Mouse (Mus musculus) kidney, postnatal 36 days (tissue): ENCODE data around the gene Cltc.
A peak's percentile ranks its signal among the peaks of the same experiment; 100 is the strongest.
"Not testable (repeated sequence)": the region's sequence is repeated elsewhere in the genome, so short reads cannot be mapped to it uniquely, and the experiment has no call there.

Experiments used
- DNase-seq, 2 experiments: peaks; one replicate each; pipeline ENCODE4 v3.0.0; 2021 to 2022; ENCODE audit warnings: mixed read lengths in 2 of 2

Cltc gene

GRCm38 (mm10) chr11:86757480-86758371 is at the start of gene Cltc:
Cltc (minus strand) TSS chr11:86757565.
- DNase-seq, result peak; percentile 95 to 97

- peak; percentile 67 to 68 for DNase-seq
These were observed 49.7 kb upstream of the Cltc start for GRCm38 (mm10) chr11:86807001-86807477.

GRCm38 (mm10) chr11:86794161-86794560 is 36.8 kb upstream of the Cltc start:
- no peak for DNase-seq

- peak in 1 of 2 experiments; percentile 23 for DNase-seq
These were observed 30.1 kb upstream of the Cltc start for GRCm38 (mm10) chr11:86787436-86787835.

- no peak for DNase-seq
These were observed 28.4 kb upstream of the Cltc start for GRCm38 (mm10) chr11:86785767-86786166.

GRCm38 (mm10) chr11:86769884-86770283 is 12.5 kb upstream of the Cltc start:
- peak; percentile 28 to 48 for DNase-seq

GRCm38 (mm10) chr11:86764501-86764900 is 7.1 kb upstream of the Cltc start:
- no peak for DNase-seq

GRCm38 (mm10) chr11:86763127-86763526 is 5.8 kb upstream of the Cltc start:
- not testable (repeated sequence) for DNase-seq

GRCm38 (mm10) chr11:86760357-86760756 is 3.0 kb upstream of the Cltc start:
- no peak for DNase-seq

- no peak for DNase-seq
These were observed 2.5 kb upstream of the Cltc start for GRCm38 (mm10) chr11:86759886-86760285.

- DNase-seq, result no peak
These were observed 1.9 kb upstream of the Cltc start for GRCm38 (mm10) chr11:86759226-86759625.

GRCm38 (mm10) chr11:86758559-86758958 is 1.2 kb upstream of the Cltc start:
- DNase-seq, result no peak

- no peak for DNase-seq
These were observed 254 bp downstream of the Cltc start for GRCm38 (mm10) chr11:86757142-86757479.

GRCm38 (mm10) chr11:86756156-86757141 is 916 bp downstream of the Cltc start:
- DNase-seq, result peak; percentile 62 to 79

GRCm38 (mm10) chr11:86752404-86752803 is 5.0 kb downstream of the Cltc start:
- DNase-seq, result no peak

- no peak for DNase-seq
These were observed 6.4 kb downstream of the Cltc start for GRCm38 (mm10) chr11:86751010-86751409.

GRCm38 (mm10) chr11:86749776-86750423 is 7.5 kb downstream of the Cltc start:
- peak in 1 of 2 experiments; percentile 24 for DNase-seq

- no peak for DNase-seq
These were observed 11.5 kb downstream of the Cltc start for GRCm38 (mm10) chr11:86745634-86746404.

- DNase-seq, result no peak
These were observed 14.8 kb downstream of the Cltc start for GRCm38 (mm10) chr11:86742605-86743004.

- DNase-seq, result no peak
These were observed 15.9 kb downstream of the Cltc start for GRCm38 (mm10) chr11:86741505-86741904.

GRCm38 (mm10) chr11:86739470-86739869 is 17.9 kb downstream of the Cltc start:
- DNase-seq, result no peak

- DNase-seq, result no peak
These were observed 18.4 kb downstream of the Cltc start for GRCm38 (mm10) chr11:86738956-86739355.
